Mouse (Mus musculus) gastrocnemius, postnatal 4 days (tissue): ENCODE measurements around the gene Fam227a. TPM values are rescaled to one million over a fixed set of nuclear protein-coding genes. Genes with fewer than 3 reads are reported as not detected.
"Not testable (repeated sequence)": the region's sequence is repeated elsewhere in the genome, so short reads cannot be mapped to it uniquely, and the experiment has no call there.

Source experiments
- DNase-seq, 2 experiments: peaks; one replicate each; pipeline ENCODE4 v3.0.0; 2021 to 2022; ENCODE audit warnings: low spot score in 2 of 2, mixed read lengths in 2 of 2
- total RNA-seq, 2 experiments: library from RNA; stranded (reverse); gene quantifications; 2 replicates each; pipeline ENCODE4 v1.2.3; 2021

Gene Fam227a
- total RNA-seq, 2 experiments from 2014 or later, result 1.7 to 2.1 TPM

GRCm38 (mm10) chr15:79684616-79685015, 25.9 kb upstream of the Fam227a start:
- no peak for DNase-seq

GRCm38 (mm10) chr15:79683707-79684465, 25.1 kb upstream of the Fam227a start:
- no peak for DNase-seq

- DNase-seq, result no peak
Observed at GRCm38 (mm10) chr15:79683146-79683545, 24.4 kb upstream of the Fam227a start.

- DNase-seq, result no peak
Observed at GRCm38 (mm10) chr15:79681973-79682372, 23.2 kb upstream of the Fam227a start.

GRCm38 (mm10) chr15:79677936-79678335, 19.2 kb upstream of the Fam227a start:
- DNase-seq, result no peak

- DNase-seq, result not testable (repeated sequence)
Observed at GRCm38 (mm10) chr15:79671828-79672348, 13.1 kb upstream of the Fam227a start.

- DNase-seq, result no peak
Observed at GRCm38 (mm10) chr15:79670972-79671299, 12.2 kb upstream of the Fam227a start.

GRCm38 (mm10) chr15:79670249-79670971, 11.7 kb upstream of the Fam227a start, which contains the start of gene Tomm22:
Tomm22 (plus strand) TSS chr15:79670861.
- peak; percentile 76 to 89 for DNase-seq

GRCm38 (mm10) chr15:79669195-79669594, 10.4 kb upstream of the Fam227a start:
- DNase-seq, result no peak

- DNase-seq, result no peak
Observed at GRCm38 (mm10) chr15:79664666-79665065, 5.9 kb upstream of the Fam227a start.

GRCm38 (mm10) chr15:79661852-79662251, 3.1 kb upstream of the Fam227a start:
- DNase-seq, result no peak

- DNase-seq, result peak; percentile 68 to 76
Observed at GRCm38 (mm10) chr15:79657837-79658530, 772 bp downstream of the Fam227a start.

GRCm38 (mm10) chr15:79656451-79656850, 2.3 kb downstream of the Fam227a start:
- DNase-seq, result no peak

GRCm38 (mm10) chr15:79651481-79651880, 7.3 kb downstream of the Fam227a start:
- no peak for DNase-seq

GRCm38 (mm10) chr15:79650569-79650968, 8.2 kb downstream of the Fam227a start:
- no peak for DNase-seq

- no peak for DNase-seq
Observed at GRCm38 (mm10) chr15:79648130-79648529, 10.6 kb downstream of the Fam227a start.

- no peak for DNase-seq
Observed at GRCm38 (mm10) chr15:79645483-79645882, 13.3 kb downstream of the Fam227a start.

GRCm38 (mm10) chr15:79641135-79641817, 17.5 kb downstream of the Fam227a start:
- DNase-seq, result no peak

- DNase-seq, result no peak
Observed at GRCm38 (mm10) chr15:79630471-79630870, 28.3 kb downstream of the Fam227a start.

GRCm38 (mm10) chr15:79619770-79620414, 38.9 kb downstream of the Fam227a start:
- no peak for DNase-seq

- DNase-seq, result no peak
Observed at GRCm38 (mm10) chr15:79618456-79618855, 40.3 kb downstream of the Fam227a start.
